Mouse (Mus musculus) R1 (cell line): Measurements from ENCODE around the gene Plekhm2.

Experiments used
- DNase-seq: peaks from one replicate; pipeline ENCODE4 v3.0.0-alpha.2; 2018; ENCODE audit warnings: low read depth, low spot score

Gene Plekhm2

GRCm38 (mm10) chr4:141632111-141632873 lies 32.4 kb downstream of the Plekhm2 start:
- DNase-seq, result no peak

GRCm38 (mm10) chr4:141631250-141631649 lies 33.4 kb downstream of the Plekhm2 start:
- no peak for DNase-seq

GRCm38 (mm10) chr4:141630021-141630420 lies 34.7 kb downstream of the Plekhm2 start:
- no peak for DNase-seq

- peak; percentile 67 for DNase-seq
Observed at GRCm38 (mm10) chr4:141628661-141629060, 36.0 kb downstream of the Plekhm2 start.

GRCm38 (mm10) chr4:141627502-141627901 lies 37.2 kb downstream of the Plekhm2 start:
- no peak for DNase-seq

- DNase-seq, result no peak
Observed at GRCm38 (mm10) chr4:141625774-141626550, 38.7 kb downstream of the Plekhm2 start.

GRCm38 (mm10) chr4:141624983-141625773 lies 39.5 kb downstream of the Plekhm2 start:
- DNase-seq, result peak; percentile 87

GRCm38 (mm10) chr4:141624134-141624533 lies 40.6 kb downstream of the Plekhm2 start:
- no peak for DNase-seq

- DNase-seq, result peak; percentile 30
Observed at GRCm38 (mm10) chr4:141623666-141624065, 41.0 kb downstream of the Plekhm2 start, which contains the start of gene Slc25a34. Gene Slc25a34, minus strand, starts transcription at chr4:141623821.

- DNase-seq, result no peak
Observed at GRCm38 (mm10) chr4:141623037-141623436, 41.7 kb downstream of the Plekhm2 start.

- no peak for DNase-seq
Observed at GRCm38 (mm10) chr4:141622580-141622979, 42.1 kb downstream of the Plekhm2 start.

GRCm38 (mm10) chr4:141622091-141622490 lies 42.6 kb downstream of the Plekhm2 start:
- DNase-seq, result no peak

- DNase-seq, result no peak
Observed at GRCm38 (mm10) chr4:141621297-141621696, 43.4 kb downstream of the Plekhm2 start.

- DNase-seq, result no peak
Observed at GRCm38 (mm10) chr4:141619299-141619883, 45.3 kb downstream of the Plekhm2 start.

- peak; percentile 78 for DNase-seq
Observed at GRCm38 (mm10) chr4:141618565-141619243, 46.0 kb downstream of the Plekhm2 start, which contains the start of gene Tmem82. Gene Tmem82, minus strand, starts transcription at chr4:141618633.

- peak; percentile 73 for DNase-seq
Observed at GRCm38 (mm10) chr4:141617863-141618564, 46.7 kb downstream of the Plekhm2 start.

GRCm38 (mm10) chr4:141617299-141617698 lies 47.4 kb downstream of the Plekhm2 start:
- DNase-seq, result peak; percentile 85

- DNase-seq, result no peak
Observed at GRCm38 (mm10) chr4:141616811-141617210, 47.9 kb downstream of the Plekhm2 start.

GRCm38 (mm10) chr4:141614946-141615345 lies 49.8 kb downstream of the Plekhm2 start:
- DNase-seq, result no peak

GRCm38 (mm10) chr4:141609538-141609937 lies 55.2 kb downstream of the Plekhm2 start:
- DNase-seq, result no peak
